Mouse (Mus musculus) bone marrow, adult 2 months (tissue): Measurements from ENCODE around the gene Hoxc6.

Experiments
- CTCF ChIP-seq: fragments of 200-500 bp; IDR thresholded peaks from 2 replicates; pipeline ENCODE4 v1.5.1; 2011; ENCODE audit warnings: low read length, control low read depth; ENCODE audit not compliant: control insufficient read depth, insufficient read depth
- POLR2A ChIP-seq: fragments of 200-500 bp; IDR thresholded peaks from 2 replicates; pipeline ENCODE4 v1.6.1; 2011; ENCODE audit warnings: low read depth, mild to moderate bottlenecking, control low read depth, low read length, borderline replicate concordance; ENCODE audit not compliant: control insufficient read depth

- TF ChIP-seq POLR2A (no peak), CTCF (no peak)
Observed at GRCm38 (mm10) chr15:103000501-103000901, 2.4 kb downstream of the Hoxc6 start.
